Mouse (Mus musculus): ENCODE data around the gene Izumo4.

The Izumo4 gene

GRCm38 (mm10) chr10:80669737-80670485 is 32.1 kb upstream of the Izumo4 start:
- DNase-seq (ENCODE audit: low spot score): no peak

DNA sequence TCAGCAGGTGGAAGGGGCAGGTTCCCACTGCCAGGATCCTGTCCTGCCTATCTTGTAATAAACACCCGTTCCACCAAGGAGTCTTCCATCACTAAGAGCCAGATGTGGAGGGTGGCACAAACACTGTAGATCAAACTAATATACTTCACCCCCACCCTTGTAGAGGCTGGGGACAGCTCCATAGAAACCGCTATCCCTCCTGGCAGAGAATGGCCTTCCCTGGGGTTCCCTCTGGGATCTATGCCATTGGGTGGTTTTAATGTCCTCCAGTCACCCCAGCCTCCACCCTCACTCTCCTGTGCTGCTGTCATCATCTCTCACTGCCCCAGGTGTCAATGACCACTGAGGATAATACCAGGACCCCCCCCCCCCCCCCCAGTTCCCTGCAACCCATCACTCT is 31.5 kb upstream of the Izumo4 start:
- no peak for DNase-seq (ENCODE audit: low spot score)

- DNase-seq (ENCODE audit: low spot score): no peak
These were observed 30.7 kb upstream of the Izumo4 start for GRCm38 (mm10) chr10:80671251-80671650.

DNA sequence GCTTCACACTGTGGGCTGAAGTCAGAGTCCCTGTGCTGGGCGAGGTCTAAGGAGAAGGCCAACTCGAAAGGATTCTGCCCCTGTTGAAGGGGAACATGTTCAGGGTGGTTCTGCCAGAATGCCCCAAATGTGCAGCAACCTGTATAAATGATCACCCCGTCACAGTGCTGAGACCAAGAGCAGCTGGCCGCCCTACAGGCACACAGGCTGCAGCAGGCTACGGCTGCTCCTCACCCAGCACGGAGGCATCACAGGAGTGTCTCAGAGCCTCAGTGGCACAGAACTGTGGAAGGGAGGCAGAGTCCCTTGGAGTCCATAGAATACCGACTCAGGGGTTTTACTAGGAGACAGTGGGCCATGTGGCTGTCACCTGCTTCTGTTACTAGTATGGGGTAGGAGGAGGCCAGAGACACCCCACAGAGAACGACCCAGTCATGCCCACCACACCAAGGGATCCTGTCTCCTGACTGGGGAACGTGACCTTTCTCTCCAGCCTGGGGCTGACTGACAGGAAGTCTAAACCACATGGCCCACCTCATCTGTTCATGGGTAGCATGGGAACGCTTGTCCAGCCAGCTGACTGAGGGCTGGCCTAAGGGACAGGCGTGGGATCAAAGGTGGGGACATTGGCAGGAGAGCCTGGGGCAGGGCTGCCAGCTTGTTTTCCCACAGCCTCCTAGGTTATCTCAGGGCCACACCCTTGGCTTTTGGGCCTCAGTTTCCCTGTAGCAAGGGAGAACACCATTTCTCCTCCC is 29.9 kb upstream of the Izumo4 start:
- no peak for DNase-seq (ENCODE audit: low spot score)

DNA sequence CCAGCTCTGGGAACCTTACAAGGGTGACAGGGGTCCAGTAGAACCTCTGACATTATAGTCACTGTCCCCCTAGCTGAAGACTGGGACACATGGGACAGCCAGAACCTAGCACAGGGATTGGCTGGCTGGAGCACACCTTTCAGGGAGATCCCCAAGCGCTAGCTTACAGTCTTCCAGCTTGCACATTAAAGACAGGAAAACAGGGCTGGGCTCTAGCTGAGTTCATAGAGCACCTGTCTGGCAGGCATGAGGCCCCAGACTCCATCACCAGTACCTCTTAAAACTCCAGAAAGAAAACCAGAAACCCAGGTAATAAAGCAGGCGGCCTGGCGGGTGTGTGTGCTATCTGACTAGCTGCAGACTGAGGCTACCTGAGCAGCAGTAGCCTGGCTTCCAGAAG is 28.3 kb upstream of the Izumo4 start:
- no peak for DNase-seq (ENCODE audit: low spot score)

DNA sequence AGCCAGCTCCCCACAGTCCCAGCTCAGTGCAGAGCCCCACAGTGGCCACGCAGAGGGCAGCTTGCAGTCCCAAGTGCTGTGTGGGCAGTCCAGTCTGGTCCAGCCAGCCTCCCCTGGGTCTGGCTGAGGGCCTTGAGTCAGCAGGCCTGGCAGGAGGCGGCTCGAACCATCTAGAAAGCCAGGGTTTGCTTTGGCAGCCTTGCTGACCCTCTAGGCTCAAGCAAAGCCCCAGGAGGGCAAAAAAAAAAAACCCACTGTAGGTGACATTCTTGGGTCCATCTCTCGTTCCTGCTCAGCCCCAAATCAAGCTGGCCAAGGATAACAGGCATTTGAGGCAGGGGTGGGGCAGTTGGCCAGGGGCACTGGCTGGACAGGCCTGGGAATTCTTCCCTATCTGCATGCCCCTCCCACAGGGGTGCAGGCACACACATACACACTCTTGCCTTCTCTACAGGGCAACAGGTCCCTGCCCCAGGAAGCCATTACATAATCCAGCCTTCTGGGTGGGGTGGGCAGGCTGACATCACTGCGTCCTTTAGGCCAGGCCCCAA is 27.7 kb upstream of the Izumo4 start:
- no peak for DNase-seq (ENCODE audit: low spot score)

- DNase-seq (ENCODE audit: low spot score): no peak
These were observed 27.1 kb upstream of the Izumo4 start for GRCm38 (mm10) chr10:80674851-80675404.

- DNase-seq (ENCODE audit: low spot score): no peak
These were observed 26.4 kb upstream of the Izumo4 start for GRCm38 (mm10) chr10:80675405-80676197.

DNA sequence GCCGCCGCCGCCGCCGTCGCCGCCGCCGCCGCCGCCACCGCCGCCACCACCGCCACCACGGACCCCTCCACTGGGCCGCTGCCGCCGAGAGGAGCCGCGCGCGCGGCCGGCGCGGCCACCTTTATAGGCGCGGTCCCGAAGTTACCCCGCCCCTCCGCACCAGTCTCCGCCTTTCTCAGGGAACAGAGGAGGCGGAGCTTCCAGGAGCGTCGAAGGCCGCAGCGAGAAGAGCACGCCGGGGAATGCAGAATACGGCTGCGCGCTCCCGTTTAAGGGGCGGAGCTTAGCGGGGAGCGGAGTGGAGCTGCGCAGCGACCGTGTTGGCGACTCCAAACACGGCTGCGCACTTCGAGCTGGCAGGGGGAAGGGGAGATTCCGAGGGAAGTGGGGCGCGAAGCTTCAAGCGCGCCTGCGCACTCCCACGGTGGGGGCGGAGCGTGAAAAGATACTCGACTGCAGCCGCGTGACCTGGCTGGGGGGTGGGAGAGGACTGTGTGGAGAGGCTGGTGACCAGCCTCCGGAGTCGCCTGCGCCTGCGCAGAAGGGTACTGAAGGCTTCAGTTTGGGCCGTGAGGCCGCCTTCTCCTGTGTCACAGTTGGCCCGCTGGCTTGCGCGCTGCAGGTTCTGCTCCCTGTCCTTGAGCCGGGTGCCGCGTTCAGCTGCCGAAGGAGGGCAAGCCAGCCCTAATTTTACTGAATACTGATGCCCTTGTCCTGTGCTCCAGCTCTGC is 25.6 kb upstream of the Izumo4 start:
- peak; percentile 99 for DNase-seq (ENCODE audit: low spot score)

GRCm38 (mm10) chr10:80677128-80677875 is 24.7 kb upstream of the Izumo4 start:
- DNase-seq (ENCODE audit: low spot score): no peak

DNA sequence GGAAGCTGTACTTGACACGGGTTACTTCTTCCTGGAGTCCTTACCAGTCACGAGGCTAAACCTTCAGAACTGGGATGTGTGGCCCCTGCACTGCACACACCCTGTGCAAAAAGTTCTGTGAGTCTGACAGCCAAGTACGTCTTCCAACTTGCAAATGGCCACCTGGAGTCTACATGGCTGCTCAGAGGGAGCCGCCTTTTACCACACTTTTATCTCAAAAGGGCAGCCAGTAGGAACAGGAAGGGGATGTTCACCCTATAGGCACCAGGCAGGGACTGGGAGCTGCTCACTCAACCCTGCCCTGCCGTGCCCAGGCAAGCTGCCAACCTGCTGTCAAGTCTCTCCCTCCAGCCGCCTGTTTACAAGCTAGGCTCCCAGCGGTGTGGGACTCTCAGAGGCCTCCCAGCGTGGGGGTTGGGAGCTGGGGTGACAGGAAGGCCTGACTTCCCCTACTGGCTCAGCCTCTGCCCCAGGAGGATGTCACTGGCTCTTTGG is 24.0 kb upstream of the Izumo4 start, which contains the start of gene Mknk2:
TSS of gene Mknk2 (minus strand) at position 171 of the 495 bp plus-strand sequence.
- DNase-seq (ENCODE audit: low spot score): peak; percentile 91

DNA sequence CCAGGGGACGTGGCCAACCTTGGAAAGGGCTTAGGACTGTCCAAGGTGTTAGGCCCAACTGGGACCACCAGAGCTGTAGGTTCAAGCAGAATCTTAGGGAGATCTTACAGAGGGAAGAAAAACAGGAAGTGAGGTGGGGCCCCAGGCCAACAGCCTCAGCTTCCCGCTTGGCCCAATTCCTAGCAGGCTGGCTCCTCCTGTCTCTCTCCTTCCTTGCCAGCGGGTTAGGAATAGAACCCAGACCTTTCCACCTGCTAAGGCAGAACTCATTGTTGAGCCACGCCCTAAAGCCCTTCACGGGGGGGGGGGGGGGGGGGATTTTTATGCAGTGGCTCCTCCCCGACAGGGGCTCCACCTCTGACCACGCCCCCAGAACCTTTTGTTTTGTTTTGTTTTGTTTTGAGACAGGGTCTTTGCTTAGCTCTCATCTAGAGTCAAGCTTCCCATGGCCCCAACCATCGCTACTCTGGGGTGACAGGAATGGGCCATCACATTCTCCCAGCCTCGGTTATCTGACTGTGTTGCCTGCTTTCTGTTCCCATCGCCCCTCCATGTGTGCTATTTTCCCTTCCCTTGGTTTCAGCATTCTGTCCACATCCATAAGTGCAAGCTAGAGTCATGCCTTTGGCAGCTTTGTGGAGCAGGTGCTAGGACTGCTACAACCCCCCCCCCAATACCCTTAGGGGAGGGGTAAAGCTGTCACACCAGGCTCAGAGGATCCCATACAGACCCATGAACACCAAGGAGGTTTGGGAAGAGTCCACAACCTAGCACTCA is 23.2 kb upstream of the Izumo4 start:
- no peak for DNase-seq (ENCODE audit: low spot score)

GRCm38 (mm10) chr10:80679556-80680259 is 22.3 kb upstream of the Izumo4 start:
- DNase-seq (ENCODE audit: low spot score): no peak

DNA sequence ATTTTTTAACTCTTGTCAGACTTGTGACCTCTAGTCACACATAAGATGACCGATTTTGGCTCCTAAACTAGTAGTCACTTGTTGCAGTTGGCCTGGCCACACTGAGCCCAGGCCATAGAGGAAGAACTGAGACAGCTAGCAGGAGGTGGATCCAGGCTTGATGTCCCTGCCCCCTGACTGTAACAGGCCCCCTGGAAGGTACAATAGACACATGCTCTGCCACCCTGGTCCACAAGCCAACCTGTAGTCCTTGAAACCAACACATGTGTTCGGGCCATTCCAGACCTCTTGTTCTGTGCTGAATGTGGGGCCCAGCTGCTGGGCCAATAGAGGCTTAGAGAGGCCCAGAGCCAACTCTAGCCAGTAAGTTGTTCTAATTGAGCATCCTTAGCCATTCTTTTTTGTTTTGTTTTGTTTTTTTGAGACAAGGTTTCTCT is 21.7 kb upstream of the Izumo4 start:
- DNase-seq (ENCODE audit: low spot score): no peak

GRCm38 (mm10) chr10:80682003-80682402 is 20.0 kb upstream of the Izumo4 start:
- no peak for DNase-seq (ENCODE audit: low spot score)

GRCm38 (mm10) chr10:80683647-80684046 is 18.3 kb upstream of the Izumo4 start:
- DNase-seq (ENCODE audit: low spot score): no peak

GRCm38 (mm10) chr10:80684214-80684613 is 17.8 kb upstream of the Izumo4 start:
- DNase-seq (ENCODE audit: low spot score): no peak

DNA sequence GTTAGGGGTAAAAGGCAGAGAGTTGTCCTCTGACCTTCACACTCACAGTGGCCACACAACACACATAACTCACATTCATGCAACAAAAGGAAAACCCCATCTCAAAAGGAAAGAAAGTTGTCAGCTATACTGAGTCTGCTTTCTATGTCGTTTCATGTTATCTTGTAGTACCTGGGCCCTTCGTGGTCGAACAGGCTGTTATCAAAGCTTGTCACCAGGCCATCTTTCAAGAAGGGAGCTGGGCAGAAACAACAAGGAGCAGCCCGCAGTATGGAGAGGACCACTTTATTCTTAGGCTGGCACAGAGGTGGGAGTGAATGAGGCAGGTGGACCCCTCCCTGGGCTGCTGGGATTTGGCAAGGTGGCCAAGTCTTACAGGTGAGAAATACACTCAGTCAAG is 17.0 kb upstream of the Izumo4 start:
- no peak for DNase-seq (ENCODE audit: low spot score)

- DNase-seq (ENCODE audit: low spot score): no peak
These were observed 15.4 kb upstream of the Izumo4 start for GRCm38 (mm10) chr10:80686617-80687016.

Data from urinary bladder, postnatal 10 days (tissue).